Mouse (Mus musculus) kidney, postnatal 36 days (tissue): ENCODE results near the gene Fam229b.

Source experiments
- DNase-seq, 2 experiments: peaks; one replicate each; pipeline ENCODE4 v3.0.0; 2021 to 2022; ENCODE audit warnings: mixed read lengths in 2 of 2

Gene Fam229b

DNA sequence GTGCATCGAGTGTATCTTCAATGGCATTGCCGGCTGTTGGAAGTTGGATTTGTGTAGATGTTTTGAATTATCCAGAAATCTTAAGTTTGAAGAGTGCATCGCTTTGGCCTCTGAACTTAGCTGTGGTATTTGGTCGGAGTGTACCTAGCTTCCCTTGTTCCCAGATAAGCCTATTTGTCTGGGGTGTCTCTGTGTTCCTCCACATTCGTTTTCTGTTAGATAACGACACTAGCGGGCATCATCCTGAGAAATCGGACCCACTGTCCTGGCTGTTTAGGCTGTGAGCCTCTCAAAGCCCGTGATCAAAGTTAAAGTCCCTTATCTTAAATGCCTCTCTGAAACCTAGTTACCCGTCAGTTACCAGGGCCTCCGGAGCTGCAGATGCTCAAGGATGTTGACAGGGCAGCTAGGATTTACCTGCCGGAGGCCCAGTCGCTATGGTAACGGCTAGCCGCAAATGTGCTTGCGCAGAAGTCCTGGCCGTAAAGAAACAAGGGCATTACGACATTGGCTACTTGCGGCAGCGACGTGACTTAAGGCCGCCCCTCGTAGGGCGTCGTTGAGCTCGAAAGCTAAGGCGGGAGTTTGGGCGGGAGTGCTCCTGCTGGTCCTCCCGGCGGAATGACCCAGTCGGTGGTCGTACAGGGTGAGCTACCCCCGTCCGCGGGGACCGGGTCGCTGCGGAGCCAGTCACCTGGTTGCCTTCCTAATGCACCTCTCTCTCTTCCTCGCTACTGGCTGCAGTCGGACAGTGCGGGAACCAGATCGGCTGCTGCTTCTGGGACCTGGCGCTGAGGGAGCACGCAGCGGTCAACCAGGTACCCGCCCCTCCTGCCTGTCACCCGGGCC, at the start of gene Fam229b, which contains the start of gene Tube1:
Gene Fam229b (minus strand): TSS at position 453 of the 849 bp plus-strand sequence.
Gene Tube1 (plus strand): TSS at position 515 of the 849 bp plus-strand sequence.
- DNase-seq, result peak; percentile 94 to 96

DNA sequence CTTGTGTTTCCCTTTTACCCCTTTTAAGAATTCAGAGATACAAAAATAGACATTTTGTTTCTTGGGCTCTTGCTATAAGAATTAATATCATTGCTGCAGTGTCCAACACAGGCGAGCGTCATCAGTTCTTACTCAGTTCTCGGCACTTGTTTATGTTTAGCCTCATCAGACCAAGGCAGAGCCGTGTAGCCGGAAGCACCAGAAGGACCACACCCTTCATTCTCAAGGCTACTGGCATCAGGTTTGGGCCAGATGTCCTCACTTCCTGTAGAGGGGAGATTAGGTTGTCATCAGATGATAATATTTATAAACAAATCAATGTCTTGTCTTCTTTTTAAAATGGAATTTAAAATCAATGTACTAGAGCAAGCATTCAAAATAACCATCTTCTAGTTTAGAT, 43.3 kb upstream of the Fam229b start:
- DNase-seq, result no peak

DNA sequence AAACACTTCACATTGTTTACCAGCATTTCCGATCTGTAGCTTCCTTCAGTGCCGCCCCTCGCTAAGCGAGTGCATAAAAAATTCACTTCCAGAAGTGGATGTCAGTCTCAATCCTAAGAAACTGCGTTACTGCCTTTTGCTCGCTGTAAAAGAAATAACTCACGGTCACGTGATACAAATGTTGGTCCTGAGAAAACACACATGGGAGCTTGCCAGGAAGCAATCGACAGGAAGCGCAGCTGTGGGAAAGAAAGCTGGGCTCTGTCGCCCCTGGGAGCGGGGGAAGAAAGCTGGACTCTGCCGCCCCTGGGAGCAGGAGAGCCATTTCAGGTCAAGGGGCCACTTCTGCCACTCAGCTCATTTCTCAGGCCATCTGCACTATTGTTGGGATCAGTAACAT, 39.4 kb upstream of the Fam229b start:
- peak; percentile 46 for DNase-seq

DNA sequence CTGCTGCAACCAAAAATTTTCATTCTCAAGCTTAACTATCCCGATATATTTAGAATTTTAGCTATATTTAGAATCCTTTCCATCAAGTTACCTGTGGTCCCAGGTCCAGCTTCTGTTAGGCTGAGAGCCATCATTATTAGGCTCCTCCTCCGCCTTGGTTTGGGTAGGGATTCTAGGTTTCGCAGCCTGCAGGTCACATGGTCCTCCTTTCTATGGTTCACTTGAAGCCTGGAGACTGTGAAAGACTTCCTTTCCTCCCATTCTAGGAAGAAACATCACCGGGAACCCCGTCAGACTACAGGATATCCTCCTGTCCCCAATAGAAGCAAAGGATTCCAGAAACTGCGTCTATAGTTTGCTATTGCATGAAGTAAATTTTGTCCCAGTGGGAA, 38.8 kb upstream of the Fam229b start:
- DNase-seq, result no peak

DNA sequence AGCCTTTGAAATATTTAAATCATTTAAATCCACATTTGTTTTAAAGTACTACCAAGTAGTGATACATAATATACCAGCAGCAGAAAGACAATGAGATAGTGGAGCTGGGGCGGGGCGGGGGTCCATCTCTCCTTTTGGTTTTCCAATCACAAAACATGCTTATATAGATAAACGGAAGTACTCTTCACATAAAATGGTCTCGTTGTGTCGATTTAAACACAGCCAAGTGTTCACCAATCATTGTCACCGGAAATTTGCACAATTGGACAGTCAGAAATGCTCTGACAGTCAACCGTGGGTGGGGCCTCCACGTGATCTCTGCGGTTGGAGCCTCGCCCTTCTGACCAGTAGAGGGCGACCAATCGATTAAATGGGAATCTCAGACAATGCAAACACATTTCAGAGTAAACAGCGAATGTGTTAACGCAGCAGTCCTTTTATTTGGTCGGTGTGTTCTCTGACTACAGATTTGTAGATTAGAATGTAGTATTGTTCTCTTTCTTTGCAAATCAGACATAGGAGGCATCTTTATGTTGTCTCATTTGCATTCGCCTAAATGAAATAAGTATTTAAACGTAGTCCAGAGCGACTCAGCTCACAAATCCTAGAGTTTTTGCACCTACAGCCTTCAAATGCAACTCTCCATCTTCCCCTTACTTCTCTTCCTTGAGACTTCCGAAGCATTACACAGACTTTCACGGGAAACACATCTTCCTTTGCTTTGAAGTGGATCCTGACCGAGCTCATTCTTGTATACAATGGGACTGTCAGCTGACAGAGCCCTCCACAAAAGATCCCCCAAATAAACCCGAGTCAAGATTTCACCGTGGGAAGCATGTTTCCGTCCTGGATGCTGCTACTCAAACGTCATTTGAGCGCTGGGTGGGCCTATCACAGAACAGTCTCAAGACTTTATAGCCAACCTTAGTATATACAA, 38.2 kb upstream of the Fam229b start:
- peak; percentile 86 to 90 for DNase-seq

DNA sequence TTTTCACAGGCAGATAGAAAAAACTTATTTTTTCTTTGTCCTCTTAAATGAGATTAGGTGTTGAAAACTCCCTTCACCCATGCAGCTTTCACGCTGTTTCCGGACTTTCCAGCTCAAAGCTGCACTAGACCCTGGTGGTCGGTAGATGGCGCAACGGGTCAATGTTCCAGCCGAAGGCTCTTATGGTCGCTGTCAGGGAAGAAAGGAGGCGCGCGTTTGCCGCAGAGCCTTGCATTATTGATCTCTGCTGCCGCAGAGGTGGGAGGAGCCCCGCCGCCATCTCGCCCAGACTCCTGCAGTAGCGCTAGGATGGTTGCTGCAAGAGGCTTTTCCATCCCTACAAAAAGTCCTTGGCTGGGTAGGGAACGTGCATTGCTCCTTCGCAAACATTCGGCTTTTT, 37.4 kb upstream of the Fam229b start:
- DNase-seq, result peak; percentile 90 to 94

DNA sequence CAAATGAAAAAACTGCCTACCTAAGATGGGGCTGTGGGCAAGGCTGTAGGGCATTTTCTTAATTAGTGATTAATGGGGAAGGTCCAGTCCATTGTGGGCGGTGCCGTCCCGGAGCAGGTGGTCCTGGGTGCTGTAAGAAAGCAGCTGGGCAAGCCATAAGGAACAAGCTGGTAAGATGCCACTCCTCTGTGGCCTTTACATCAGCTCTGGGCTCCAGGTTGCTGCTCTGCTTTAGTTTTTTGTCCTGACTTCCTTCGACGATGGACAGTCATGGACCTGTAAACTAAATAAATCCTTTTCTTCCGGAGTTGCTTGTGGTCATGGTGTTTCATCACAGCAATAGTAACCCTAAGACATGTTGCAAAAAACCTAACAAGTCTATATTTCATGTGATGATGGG, 37.0 kb upstream of the Fam229b start:
- no peak for DNase-seq

DNA sequence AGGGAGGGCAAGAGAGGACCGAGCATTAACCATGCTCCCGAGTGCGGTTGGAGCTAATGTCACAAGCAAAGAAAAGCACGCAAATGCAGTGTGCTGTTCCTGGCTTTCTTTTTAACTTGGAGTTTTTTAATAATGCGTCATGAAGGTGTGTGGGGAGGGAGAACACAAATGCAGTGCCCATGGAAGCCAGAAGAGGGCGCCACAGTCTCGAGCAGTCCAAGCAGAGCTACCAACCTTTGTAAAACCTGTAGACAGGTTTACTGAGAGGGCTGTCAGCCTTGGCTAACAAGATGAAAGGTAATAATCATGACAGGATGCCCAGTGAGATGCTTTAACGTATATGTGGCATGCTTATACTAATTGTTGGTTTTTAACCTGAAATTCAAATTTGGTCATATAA, 36.5 kb upstream of the Fam229b start:
- DNase-seq, result peak; percentile 57 to 86

DNA sequence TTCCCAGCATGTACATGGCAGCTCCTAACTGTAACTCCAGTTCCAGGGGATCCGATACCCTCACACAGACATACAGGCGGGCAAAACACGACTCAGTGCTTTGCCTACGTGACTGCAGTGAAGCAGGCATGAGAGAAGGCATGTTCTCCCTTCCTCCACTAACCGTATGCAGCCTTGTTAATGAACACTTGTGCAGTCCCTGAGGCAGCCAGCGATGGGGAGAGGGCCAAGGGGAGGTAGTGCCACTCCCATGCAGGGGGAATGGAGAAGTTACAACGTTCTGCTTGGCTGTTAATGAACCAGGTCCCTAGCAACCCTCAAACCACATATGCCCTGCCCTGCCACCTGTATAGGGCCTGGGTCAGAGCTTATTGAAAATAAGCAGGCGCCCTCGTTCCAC, 35.9 kb upstream of the Fam229b start:
- DNase-seq, result no peak

DNA sequence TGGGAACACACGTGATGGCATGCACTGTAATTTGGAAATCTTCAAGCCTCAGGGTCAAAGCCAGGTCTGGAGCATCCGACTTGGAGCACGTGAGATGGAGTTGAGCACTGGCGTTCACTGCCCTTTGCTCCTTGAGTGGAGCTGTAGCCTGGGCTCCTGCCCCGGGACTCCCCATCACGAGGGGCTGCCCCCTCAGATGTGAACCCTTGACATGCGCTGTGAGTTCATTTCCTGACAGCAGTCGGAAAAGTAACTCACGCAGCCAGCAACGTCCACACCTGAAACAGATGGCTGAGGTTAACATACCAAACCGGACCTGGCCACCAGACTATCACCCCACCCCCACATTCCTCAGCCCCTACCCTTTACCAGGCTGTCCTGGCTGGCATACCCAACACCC, 33.9 kb upstream of the Fam229b start:
- DNase-seq, result no peak

DNA sequence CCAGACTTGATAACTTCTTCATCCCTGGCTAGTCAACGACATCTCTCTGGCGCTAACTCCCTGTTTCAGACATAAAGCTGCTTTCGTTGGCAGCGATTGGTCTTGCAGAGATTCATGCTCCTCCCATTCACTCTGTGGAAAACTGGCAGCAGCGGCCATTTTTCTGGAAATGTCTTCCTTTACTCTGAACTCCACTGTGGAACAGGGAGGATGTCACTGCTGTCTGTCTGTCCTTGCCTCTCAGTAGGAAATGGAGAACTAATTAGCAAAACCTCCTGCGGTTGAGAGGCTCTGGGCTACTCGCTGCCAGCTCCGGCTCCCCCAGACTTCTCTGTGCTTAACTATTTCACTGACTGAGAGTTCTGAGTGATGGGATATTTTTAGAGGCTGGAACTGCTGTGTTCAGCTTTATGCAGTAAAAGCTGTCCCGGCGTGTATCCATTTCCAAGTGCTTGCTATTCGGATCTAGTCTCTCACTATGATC, 32.0 kb upstream of the Fam229b start:
- DNase-seq, result no peak

DNA sequence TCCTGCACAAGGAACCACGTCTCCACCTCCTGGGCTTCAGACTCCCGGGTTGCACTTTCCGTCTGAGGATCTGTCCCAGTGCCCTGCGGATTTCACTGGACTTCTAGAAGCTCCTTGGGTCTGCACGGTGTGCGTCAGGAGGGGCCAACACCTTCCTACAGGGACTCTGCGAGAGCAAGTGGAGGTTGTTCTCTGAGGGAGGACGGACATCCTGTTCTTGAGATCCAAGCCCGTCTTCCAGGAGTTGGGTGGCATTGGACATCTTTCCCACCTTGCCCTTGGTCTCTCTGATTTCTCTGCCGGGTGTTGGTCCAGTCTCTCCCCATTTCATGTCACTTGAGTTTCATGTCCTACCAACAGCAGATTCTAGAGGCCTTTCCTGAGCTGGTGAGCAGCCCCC, 30.0 kb upstream of the Fam229b start, which contains the start of gene Ccn6:
Gene Ccn6 (minus strand): TSS at position 101 of the 400 bp plus-strand sequence.
- DNase-seq, result no peak

DNA sequence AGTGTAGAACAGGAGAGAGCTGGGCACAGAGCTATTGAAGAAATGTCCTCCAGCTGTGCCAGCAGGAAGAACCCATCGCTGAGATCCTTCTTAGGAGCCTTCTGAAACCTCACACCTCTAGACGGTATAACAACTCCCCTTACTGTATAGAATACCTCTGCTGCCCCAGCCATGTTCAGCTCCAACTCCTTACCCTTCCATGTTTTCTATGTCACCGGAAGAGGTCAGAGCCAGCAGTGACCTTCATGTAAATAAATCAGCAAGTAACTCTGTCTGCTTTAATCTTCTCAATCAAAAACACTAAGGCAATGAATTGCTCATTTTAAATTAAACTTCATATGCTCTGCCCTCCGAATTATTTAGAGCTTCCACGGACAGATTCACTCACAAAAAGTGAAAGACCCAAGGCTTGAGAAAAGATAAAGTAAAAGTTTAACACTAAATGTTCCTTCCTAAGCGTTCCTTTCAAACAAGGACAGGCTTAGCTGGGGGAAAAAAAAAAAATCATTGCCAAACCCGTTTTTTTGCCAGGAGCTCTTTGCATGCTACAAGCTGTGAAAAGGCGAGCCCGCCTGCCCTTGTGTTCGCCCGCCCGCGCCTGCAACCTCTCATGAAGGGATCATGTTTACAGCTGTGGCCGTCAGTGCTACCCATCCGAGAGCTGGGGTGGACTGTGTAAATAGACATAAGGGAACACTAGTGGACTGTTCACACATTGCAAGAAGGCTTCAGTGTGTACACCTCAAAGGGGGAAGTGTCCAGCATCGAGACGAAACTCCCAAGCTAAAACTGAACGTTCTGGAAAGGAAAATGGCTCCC, 29.2 kb upstream of the Fam229b start:
- peak; percentile 14 to 44 for DNase-seq

DNA sequence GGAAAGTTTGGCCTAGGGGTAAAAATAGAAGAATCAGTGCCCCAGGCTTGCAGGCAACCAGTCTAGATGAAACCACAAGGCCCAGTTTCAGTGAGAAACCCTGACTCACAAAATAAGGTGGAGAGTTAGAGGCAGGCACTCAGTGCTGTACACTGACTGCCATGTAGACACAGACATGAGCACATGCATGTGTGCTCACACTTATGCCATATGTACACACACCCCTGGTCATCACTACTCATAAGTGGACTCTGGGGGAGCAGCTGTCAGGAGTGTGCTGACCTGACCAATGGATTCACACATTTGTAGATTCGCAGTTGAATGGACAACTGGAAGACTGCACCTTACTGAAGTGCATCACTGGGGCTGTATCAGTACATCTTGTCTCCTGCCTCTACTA, 27.7 kb upstream of the Fam229b start:
- no peak for DNase-seq

DNA sequence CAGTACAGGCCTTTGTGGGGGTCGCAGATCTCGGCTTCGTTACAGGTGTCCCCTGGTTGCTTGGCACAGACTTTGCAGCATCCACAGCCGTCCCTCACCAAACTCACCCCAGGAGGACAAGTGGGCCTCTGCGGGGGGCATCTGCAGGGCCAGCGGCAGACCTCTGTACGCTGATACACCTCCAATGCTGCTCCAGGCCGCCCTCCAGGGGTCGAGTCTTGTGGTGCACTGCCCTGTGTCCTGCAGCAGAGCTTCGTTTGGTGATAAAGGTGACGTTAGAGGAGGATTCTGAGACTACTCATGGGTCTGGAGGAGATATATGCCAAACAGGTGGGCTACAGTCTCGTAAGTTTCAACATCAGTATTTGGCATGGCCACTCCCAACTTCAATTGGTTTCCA, 24.6 kb upstream of the Fam229b start:
- DNase-seq, result no peak

DNA sequence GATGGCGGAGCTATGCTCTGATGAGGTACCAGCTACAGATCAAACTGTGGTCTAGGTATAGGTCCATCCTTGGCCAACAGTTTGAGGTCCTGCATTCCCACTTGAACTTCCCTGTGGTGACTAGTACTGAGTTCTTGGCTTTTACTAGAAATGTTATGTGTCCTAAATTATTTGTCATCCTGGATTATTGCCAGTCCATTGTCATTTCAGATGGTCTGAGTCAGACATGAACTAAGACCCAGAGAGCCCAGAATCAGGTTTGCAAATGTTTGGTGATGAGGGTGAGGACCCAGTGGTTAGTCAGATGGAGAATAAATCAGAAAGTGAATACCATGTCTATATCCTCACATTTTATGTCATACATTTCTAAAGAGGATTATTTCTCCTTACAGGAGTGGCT, 23.6 kb upstream of the Fam229b start:
- no peak for DNase-seq

DNA sequence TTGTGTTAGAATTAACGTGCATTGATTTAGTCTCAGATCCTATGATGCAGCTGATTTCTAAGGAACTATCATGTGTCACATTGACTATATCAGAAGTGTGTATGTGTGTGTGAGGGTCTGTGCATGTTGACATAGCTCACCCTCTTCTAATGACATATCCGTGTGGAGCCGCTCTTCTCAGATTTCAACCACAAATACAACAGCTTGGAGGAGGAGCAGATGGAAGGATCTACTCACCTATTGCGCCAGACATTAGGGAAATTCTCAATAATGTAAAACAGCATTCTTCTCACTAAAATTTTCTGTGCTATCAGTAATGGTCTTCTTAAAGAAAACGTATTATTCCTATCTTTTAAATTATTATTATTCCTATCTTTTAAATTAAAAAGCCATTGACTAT, 23.0 kb upstream of the Fam229b start:
- DNase-seq, result no peak

DNA sequence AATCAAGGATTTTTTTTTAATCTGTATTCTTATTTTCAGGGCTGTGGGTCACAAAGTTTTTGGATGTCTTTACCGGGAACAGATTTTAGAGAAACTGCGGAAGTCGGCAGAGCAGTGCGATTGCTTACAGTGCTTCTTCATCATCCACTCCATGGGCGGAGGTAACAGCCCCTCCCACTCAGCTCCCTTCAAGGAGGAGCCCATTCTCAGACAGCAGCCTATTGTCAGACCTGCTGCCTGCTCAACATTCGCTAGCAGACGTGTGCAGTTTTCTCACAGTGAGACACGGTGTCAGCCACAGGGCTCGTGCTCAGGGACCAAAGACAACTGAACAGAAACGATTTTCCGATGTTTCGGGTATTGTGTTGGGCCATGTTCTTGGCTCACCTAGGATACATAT, 8.5 kb upstream of the Fam229b start:
- DNase-seq, result no peak

DNA sequence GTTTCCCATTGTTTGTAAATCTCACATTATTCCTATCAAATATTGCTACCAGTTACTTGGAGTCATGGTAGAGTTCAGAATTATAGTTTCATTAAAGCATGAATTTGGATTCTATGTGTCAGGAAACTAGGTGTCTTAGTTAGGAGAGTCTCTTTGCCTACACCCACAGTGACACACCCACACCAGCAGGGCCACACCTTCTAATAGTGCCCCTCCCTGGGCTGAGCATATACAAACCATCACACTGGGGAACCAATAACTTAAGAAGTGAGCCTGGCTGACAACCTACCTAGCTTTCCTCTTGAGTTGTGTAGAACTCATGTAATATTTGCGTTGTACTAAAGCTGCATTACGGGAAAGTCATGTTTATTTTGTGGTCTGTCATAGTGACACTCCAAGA, 7.7 kb upstream of the Fam229b start:
- DNase-seq, result no peak

DNA sequence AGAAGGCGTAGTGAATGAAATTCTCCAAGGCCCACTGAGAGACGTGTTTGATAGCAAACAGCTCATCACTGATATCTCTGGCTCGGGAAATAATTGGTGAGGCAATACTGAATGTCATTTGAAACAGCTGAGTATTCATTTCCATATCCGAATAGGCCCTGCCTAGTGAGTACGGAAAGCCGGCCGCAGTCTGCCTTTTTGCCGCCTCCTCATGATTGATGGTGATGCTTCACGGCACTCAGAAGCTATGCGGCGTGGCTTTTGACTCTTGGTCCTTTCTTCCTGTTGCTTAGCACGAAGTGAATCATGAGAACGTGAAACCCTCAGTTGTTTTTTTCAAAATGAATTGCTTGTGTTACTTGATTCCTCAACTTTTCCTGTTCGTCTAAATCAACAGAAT, 7.1 kb upstream of the Fam229b start:
- DNase-seq, result no peak

DNA sequence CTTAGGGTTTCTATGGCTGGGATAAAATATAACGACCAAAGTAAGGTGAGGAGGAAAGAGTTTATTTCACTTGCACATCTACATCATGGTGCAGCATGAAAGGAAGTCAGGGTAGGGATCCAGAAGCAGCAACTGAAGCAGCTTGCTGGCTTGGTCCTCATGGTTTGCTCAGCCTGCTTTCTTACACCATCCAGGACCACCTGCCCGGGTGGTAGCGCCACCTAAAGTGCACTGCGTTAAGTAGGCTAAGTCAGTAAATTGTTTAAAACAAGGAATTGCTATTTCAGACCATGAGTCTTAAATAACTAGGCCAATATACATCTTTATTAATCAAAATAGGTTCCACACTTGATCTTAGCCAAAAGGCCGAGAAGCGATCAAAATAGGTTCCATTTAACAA, 5.0 kb upstream of the Fam229b start:
- no peak for DNase-seq

DNA sequence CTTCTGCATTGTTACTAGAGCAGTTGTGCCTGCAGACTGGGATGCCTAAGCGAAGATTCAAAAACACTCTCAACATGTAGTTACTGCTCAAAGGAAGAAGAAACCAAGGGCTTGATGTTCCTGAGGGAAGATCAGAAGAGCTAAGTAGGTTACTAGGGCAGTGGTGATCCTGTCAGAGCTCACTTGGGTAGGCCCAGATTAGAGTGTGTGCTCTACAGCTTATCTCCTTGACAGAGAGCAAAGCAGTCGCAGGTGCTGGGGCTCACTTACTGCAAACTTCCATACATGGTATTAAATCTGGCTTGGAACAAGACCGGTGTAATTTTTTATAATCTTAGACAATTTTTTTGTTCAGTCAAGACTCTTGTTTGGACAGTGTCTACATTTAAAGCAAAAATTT, 4.1 kb upstream of the Fam229b start:
- DNase-seq, result no peak

DNA sequence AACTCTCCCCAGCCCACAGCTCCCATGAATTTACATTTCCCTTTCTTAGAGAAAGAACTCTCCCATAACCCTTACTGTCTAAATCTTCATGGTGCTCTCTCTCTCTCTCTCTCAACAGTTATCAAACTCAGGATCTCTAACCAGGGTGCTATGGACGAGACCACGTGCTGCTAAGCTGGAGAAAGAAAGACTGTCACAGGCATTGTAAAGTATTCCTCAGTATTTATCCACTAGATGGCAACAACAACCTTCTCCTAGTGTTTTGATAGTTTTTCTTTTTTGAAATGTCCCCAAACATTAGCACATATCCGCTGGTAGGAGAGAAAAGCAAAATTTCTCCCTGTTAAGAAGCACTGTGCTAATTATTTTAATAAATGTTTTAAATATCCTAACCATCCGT, 12.3 kb downstream of the Fam229b start:
- DNase-seq, result no peak
